Mouse (Mus musculus) left cerebral cortex, adult 9 months (tissue): Measurements from ENCODE around the gene Chchd2.
"Not testable (repeated sequence)": the region's sequence is repeated elsewhere in the genome, so short reads cannot be mapped to it uniquely, and the experiment has no call there.

ENCODE experiments used
- DNase-seq, 2 experiments: peaks; one replicate each; pipeline ENCODE4 v3.0.0; 2022; ENCODE audit warnings: low spot score in 2 of 2

Chchd2 gene

DNA sequence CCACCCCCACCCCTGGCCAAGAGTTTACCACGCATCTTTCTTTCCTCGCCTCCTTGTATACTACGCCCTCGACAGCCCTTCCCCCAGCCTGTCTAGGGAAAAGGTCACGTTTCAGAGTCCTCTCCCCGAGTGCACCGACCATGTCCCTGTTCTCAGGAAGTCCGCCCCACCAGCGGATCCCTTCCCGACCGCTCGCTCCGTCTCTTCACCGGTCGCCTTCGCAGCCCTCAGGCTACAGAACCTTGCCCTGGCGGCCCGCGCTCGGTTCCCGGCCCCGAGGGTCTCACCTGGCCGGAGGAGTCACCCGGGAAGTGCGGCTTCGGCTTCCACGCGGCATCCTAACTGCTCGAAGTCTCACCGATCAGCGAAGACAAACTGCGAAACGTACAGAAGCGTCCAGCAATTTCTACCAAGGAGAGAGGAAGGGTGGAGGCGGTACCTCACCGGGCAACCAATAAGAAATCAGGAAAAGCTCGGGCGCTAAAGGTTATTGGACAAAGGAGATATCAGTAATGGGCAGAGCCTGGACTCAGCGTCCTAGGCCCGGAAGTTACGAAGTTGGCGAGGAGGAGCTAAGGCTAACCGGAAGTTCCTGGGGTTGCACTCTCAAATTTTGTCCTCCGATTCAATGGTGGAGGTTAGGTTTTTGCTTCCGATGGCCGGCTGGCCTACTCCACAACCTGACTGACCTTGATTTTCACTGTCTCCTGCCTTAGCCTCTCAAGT is at the start of gene Chchd2:
Chchd2 (minus strand) TSS at position 560 of the 726 bp plus-strand sequence.
- peak; percentile 95 to 97 for DNase-seq

DNA sequence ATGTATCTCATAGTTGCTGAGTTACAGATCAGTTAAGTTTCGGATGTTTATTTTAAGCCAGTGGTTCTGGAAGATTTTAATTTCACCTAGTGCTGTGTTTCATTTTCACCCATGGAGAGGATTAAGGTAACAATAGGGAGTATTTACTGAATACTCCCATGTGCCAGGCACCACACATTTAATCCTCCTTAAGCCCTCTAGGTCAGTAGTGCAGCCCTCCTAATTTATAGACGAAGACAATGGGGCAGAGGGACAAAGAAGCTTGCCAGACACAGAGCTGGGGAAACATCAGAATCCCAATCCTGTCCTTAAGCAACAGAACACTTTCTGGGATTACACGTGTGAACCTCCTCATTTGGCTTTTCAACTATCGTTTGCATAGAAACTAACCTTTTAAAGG is 49.7 kb upstream of the Chchd2 start:
- DNase-seq, result no peak

DNA sequence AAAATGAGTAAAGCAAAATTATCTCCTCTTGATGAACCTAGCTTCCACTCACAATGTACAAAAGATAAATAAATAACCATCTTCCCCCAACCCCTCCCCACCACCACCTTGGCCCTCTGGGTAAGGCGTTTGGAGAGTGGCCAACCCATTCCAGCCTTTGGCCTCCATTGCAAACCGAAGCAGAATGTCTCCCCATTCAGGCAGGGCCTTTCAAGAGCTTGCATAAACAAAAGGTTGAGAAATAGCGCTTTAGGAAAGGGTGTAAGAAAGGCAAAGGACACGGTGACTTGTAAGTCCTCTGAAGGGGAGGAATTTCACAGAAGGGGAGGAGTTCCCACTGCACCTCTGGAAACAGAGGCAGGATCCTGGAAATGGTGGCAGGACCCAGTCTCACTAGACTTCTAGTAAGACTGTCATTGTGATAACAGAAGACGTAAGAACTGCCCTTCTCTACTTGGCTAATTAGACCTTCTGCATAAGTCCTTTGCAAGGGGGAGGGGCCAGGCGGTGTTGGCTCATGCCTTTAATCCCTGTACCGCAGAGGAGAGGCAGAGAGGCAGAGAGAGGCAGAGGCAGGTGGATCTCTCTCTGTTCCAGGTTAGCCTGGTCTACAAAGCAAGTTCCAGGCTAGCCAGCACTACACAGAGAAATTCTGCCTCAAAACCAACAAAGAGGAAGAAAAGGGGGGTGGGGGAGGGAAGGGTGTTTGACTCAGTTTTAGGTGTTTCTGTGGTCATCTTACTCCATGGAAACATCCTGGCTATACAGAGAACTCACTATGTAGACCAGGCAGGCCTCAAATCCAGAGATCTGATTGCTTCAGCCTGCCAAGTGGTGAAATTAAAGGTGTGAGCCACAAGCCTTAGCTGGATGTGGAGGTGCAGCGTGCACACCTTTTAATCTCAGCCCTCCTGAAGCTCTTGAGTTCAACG is 42.9 kb upstream of the Chchd2 start:
- no peak for DNase-seq

DNA sequence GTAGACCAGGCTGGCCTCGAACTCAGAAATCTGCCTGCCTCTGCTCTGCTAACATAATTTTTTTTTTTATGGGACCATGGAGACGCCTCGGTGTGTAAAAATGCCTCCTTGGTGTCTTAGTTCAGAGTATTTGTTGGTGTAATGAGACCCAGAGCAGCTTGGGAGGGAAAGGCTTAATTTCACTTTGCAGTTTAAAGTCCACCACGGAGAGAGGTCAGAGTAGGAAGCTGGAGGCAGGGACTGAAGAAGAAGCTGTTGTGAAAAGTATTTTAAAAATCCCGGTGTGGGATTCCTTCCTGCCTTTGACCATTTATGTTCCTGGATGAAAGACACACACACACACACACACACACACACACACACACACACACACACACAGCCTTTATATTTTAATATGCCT is 38.7 kb upstream of the Chchd2 start:
- no peak for DNase-seq

DNA sequence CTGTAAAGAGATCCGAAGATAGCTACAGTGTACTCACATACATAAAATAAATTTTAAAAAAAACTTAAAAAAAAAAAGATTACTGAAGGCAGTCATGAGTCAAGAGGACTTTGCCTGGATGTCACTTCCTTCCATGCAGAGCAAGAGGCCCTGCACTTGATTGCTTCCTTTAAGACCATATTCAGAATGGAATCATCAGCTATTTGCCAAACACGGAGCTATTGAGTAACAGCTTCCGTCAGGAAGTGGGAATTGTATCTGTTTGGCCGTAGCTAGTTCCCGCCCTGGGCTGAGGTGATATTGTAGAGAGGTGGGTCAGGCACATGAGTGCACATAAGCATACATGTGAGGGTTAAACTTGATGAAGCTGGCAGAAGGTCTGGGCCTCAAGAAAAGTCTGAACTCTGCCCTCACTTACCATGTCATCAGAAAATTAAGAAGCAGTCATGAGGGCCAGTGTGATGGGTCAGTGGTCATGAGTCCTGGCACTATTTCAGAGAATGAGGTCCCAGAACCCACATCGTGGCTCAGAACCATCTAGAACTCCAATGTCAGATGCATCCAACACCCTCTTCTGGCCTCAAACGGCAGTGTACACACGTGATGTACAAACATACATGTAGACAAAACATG is 37.7 kb upstream of the Chchd2 start:
- no peak for DNase-seq

DNA sequence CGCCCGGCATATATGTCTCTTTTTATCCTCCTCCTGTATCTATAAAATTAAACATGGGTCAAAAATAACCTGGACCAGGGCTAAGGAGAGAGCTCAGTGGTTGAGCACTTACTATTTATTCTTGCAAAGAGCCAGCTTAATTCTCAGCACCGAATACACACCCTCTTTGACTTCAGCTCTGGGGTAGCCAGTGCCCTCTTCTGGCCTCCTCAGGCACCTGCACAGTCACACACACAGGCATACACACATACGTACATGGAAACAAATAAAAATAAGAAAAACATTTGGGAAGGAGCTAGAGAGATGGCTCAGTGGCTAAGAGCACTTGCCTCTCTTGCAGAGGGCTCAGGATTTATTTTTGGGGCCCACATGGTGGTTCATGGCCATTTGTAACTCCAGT is 34.7 kb upstream of the Chchd2 start:
- no peak for DNase-seq

DNA sequence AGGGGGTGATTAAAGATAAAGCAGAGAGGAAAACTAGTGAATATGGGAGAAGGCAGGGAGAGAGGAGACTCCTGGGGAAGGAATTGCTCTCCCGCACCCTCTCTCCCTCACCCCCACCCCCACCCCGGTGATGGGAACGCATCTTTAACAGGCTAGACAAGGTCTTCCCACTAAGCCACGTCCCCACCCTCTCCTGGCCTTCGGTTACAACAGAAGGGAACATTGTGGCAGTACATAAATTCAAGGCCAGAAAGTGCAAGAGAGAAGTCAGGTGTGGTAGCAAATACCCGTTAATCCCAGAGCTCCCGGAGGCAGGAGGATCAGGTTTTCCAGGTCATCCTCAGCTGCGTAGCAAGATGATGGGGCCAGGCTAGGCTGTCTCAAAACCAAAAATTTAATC is 32.0 kb upstream of the Chchd2 start:
- no peak for DNase-seq

DNA sequence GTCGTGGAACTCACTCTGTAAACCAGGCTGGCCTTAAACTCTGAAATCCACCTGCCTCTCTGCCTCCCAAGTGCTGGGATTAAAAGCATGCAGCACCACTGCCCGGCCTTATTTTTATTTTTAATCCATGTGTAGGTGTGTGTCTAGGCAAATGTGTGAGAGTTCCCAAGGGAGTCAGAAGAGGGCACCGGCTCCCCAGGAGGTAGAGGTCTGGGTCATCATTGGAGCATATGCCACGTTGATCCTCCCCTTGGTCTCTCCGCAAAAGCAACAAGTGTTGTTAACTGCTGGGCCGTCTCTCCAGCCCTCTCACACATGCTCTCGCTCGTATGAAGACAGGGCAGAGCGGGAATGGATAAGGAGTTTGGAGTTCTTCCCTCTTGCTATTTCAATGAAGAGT is 31.5 kb upstream of the Chchd2 start:
- DNase-seq, result no peak

DNA sequence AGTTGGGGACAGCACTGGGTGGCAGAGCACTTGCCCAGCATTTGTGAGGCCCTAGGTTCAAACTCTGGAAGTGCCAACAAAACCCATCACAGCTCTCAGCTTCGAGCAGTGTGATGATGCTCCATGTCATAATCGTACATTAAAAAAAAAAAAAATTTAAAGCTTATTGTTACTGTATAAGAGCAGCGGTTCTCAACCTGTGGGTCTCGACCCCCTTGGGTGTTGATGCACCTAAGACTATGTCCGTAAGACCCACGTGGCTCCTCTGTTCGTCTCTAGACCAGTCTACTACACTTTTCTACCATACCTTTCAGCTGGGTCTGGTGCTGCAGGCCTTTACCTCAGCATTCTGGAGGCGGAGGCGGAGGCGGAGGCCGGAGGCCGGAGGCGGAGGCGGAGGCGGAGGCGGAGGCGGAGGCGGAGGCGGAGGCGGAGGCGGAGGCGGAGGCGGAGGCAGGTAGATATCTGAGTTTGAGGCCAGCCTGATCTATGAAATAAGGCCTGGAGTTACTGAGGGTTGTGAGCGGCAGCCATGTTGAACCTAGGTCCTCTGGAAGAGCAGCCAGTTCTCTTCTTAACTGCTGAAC is 30.9 kb upstream of the Chchd2 start:
- no peak for DNase-seq

DNA sequence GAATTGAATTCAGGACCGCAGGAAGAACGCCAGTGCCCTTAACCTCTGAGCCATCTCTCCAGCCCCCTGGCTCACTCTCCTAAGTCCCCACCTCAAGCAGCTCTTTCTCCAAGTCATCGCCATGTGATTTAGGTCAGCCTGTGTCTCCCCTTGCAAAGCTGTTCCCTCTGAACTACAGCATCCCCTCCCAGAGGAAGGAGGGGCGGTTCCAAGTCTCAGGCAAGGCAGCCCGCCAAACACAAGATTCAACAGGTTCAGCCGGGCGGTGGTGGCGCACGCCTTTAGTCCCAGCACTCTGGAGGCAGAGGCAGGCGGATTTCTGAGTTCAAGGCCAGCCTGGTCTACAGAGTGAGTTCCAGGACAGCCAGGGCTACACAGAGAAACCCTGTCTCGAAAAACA is 28.2 kb upstream of the Chchd2 start:
- DNase-seq, result not testable (repeated sequence)

DNA sequence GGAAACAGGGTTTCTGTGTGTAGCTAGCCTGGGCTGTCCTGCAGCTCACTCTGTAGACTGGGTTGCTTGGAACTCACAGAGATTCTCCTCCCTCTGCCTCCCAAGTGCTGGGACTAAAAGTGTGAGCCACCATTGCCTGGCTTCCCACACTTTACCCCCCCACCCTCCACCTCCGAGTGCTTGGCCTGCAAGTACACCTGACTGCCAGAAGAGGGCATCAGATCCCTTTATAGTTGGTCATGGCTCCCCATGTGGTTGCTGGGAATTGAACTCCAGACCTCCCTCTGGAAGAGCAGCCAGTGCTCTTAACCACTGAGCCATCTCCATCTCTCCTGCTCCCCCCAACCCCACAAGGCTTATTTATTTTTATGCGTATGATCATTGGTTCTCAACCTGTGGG is 26.8 kb upstream of the Chchd2 start:
- DNase-seq, result no peak

DNA sequence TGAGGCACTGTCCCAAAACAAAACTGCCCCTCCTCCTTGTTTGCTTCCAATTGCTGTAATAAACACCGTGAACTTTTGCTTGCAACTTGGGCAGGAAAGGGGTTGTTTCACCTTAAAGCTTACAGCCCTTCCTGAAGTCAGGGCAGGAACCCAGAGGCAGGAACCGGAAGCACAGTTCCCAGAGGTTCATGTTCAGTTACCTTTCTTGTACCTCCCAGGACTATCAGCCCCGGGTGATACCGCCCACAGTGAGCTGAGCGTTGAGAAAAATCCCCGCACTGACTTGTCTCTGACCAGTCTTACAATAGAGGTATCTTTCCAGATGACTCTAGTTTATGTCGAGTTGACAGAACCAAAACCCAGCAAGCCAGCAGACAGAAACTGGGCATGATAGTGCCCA is 22.3 kb upstream of the Chchd2 start:
- no peak for DNase-seq

DNA sequence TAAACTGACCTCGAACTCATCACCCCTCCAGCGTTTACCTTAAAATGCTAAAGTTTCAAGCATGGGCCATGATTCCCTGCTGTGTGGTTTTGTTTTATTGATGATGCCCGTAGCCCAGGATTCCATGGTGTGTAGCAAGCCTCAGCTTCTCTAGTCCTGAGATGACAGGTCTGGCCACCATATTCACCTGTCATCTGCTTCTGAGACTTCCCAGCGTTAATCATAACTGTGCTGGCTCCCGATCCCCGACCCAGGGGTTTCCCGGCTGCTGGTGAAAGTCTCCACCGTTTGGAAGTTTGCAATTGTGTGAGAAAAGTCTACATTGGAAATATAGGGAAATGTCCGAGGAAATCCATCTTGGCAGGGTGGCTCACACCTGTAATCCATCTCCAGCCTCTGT is 21.9 kb upstream of the Chchd2 start:
- DNase-seq, result no peak

DNA sequence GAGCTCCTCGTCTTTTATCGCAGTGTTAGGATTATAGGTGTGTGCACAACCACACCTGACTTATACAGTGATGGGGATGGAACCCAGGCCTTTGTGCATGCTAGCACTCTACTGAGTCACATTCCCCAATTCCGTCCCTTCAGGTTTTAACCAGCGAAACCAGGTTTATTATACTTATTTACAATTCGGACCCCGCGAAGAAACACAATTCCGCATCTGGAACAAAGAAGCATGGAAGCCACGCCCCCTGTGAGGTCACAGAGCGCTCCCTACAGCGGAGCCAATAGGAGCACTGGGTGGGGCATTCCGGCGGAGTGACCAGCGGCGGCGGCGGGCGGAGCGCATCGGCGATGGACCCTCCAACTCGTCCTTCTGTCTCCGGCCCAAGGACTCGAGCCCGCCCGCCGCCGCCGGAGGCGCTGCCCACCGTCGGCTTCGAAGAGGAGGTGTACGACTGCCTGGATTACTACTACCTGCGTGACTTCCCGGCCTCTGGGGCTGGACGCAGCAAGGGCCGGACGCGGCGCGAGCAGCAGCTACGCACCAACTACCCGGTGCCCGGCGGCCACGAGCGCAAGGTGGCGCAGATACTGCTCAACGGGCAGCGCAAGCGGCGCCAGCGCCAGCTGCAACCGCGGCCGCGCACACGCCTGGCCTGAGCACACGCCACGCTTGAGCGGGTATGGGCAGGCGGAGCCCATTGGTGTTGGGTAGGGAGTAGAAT is 21.1 kb upstream of the Chchd2 start, which contains the start of gene Nupr1l:
Nupr1l (plus strand) TSS at position 299 of the 724 bp plus-strand sequence.
- DNase-seq, result peak; percentile 64 to 89

DNA sequence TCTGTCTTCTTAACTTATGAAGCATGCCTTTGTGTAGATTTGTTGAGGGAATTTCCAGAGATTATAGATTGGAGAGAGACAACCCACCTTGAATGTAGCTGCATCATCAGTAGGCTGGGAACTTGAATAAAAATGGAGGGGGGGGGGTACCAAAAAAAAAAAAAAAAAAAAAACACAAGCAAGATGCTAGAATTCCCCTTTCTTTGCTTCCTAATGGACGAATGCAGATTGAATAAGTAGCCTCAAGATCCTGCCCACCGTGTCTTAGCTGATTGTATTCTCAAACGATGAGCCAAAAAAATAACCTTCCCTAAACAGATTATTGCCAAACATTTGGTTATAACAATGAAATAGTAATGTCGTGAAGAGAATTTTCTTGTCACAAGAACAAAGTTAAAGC is 20.5 kb upstream of the Chchd2 start:
- DNase-seq, result no peak

DNA sequence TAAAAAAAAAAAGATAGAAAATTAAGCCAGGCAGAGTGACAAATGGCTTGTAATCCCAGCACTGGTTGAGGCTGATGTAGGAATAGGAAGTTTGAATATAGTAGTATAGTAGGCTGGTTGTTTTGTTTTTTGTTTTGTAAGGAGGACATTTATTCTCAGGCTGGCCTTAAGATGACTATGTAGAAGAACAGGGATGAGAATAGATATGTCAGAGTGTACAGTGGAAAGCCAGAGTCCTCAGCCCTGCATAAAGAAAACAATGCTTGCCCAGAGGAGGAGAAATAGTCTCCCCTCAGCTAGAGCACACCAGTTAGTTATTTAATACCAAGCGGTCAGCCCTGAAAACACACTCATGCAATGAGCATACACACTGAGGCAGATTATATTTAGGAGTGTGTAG is 11.2 kb upstream of the Chchd2 start, which contains the start of gene Phkg1:
Phkg1 (minus strand) TSS at position 101 of the 400 bp plus-strand sequence.
- DNase-seq, result no peak

DNA sequence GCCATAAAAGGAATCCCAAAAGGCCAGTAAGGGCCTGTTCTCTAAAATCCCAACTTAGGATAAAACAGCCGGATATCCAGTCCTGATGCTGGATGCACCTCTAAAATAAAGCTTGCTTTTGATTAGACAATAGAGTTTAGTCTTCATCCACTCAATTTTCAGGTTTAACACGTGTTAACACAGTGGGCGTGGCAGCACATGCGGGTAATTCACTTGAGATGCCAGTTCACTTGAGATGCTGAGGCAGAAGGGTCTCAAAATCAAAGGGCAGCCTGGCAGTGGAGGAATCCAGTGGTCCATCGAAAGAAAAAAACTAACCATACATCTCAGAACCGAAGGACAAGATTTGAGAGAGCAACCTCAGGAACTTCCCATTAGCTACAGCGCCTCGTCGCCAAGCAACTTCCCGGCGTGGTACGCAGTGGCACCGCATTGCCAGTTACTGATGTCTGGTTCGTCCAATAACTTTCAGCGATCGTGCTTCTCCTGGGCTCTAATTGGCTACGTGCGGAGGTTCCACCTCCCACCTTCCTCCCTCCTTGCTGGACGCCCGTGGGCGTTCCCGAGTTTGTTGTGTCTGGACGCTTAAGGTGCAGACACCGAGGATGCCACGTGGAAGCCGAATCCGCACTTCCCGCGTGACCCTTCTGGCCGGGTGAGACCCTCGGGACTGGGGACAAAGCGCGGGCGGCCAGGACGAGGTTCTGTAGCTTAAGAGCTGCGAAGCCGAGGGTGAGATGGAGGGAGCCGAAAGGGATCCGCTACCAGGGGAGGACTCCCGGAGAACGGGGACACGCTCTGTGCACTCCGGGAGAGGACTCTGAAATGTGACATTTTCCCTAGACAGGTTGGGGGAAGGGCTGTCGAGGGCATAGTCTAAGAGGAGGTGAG is 8.2 kb upstream of the Chchd2 start, which contains the start of gene Zbed5:
Zbed5 (plus strand) TSS at position 526 of the 891 bp plus-strand sequence.
- peak; percentile 76 to 91 for DNase-seq

DNA sequence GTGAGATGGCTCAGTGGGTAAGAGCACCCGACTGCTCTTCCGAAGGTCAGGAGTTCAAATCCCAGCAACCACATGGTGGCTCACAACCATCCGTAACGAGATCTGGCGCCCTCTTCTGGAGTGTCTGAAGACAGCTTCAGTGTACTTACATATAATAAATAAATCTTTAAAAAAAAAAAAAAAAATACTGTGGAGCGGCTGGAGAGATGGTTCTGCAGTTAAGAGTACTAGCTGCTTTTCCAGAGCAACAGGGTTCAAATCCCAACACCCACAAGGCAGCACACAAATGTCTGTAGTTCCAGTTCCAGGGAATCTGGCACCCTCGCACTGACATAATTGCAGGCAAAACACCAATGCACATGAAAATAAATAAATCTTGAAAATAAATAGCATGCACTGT is 3.1 kb upstream of the Chchd2 start:
- DNase-seq, result not testable (repeated sequence)

DNA sequence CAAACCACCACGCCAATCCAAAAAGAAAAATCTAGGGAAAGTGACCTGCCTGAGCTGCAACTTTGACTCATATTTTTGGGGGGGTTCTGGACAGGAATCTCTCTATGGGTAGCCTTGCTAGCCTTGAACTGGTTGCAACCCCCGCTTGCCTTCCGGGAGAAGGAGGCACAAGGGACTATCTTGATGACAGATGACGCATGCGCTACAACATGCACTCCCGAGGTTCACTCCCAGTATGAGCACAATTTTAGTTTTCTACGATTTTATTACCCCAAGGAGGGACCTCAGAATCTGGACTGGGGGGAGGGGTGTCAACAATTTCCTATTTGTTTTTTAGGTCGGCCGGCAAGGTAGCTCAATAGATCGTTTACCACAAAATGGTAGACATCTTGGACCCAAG is 999 bp downstream of the Chchd2 start:
- no peak for DNase-seq

DNA sequence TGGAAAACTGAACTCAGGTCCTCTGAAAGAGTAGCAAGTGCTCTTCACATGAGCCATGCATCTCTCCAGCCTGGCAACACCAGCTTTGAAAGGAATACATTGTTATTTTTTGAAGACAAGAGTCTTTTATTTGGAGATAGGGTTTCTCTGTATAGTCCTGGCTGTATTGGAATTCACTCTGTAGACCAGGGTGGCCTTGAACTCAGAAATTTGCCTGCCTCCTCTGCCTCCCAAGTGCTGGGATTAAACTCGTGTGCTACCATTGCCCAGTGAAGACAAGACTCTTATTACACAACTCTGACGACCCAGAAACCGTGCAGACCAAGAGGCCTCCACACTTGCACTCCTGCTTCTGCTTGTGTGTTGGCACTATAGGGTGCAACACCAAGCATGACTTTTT is 7.4 kb downstream of the Chchd2 start:
- DNase-seq, result no peak
